Mouse (Mus musculus): ENCODE data around the gene Mettl23.
"Not testable (repeated sequence)": the region's sequence is repeated elsewhere in the genome, so short reads cannot be mapped to it uniquely, and the experiment has no call there.

Gene Mettl23

GRCm38 (mm10) chr11:116819932-116820593 lies 23.0 kb upstream of the Mettl23 start:
- DNase-seq = no peak

- no peak for DNase-seq
Measured at GRCm38 (mm10) chr11:116821057-116821940, 21.8 kb upstream of the Mettl23 start.

GRCm38 (mm10) chr11:116822215-116822614 lies 20.9 kb upstream of the Mettl23 start:
- DNase-seq = no peak

GRCm38 (mm10) chr11:116822626-116823025 lies 20.5 kb upstream of the Mettl23 start:
- DNase-seq = no peak

GRCm38 (mm10) chr11:116823255-116823654 lies 19.8 kb upstream of the Mettl23 start:
- no peak for DNase-seq

GRCm38 (mm10) chr11:116823885-116824284 lies 19.2 kb upstream of the Mettl23 start:
- not testable (repeated sequence) for DNase-seq

- no peak for DNase-seq
Measured at GRCm38 (mm10) chr11:116825230-116825629, 17.8 kb upstream of the Mettl23 start.

GRCm38 (mm10) chr11:116826550-116827504 lies 16.3 kb upstream of the Mettl23 start:
- DNase-seq = no peak

- DNase-seq = peak; percentile 63 to 70
Measured at GRCm38 (mm10) chr11:116827534-116828165, 15.4 kb upstream of the Mettl23 start, which contains the start of gene Mxra7. Gene Mxra7 (minus strand): TSS chr11:116828046.

GRCm38 (mm10) chr11:116832172-116832685 lies 10.8 kb upstream of the Mettl23 start:
- no peak for DNase-seq

- DNase-seq = no peak
Measured at GRCm38 (mm10) chr11:116834954-116835353, 8.1 kb upstream of the Mettl23 start.

- DNase-seq = no peak
Measured at GRCm38 (mm10) chr11:116836283-116836682, 6.8 kb upstream of the Mettl23 start.

- DNase-seq = no peak
Measured at GRCm38 (mm10) chr11:116837441-116837840, 5.6 kb upstream of the Mettl23 start.

- DNase-seq = no peak
Measured at GRCm38 (mm10) chr11:116838936-116839335, 4.1 kb upstream of the Mettl23 start.

GRCm38 (mm10) chr11:116839601-116840000 lies 3.5 kb upstream of the Mettl23 start:
- DNase-seq = no peak

GRCm38 (mm10) chr11:116840748-116841147 lies 2.3 kb upstream of the Mettl23 start:
- no peak for DNase-seq

GRCm38 (mm10) chr11:116842531-116843260 lies 382 bp upstream of the Mettl23 start:
- DNase-seq = peak; percentile 72 to 75

GRCm38 (mm10) chr11:116846593-116847181 lies 3.6 kb downstream of the Mettl23 start:
- no peak for DNase-seq

- no peak for DNase-seq
Measured at GRCm38 (mm10) chr11:116847187-116848085, 4.4 kb downstream of the Mettl23 start.

Measured in B cell, adult 2 months (primary cell).